Mouse (Mus musculus) liver, postnatal 0 days (tissue): ENCODE results near the gene Gata3.

Source experiments
- CTCF ChIP-seq: sonication (generic); IDR thresholded peaks from 2 replicates; pipeline ENCODE4 v1.5.1; 2016; ENCODE audit warnings: antibody characterized with exemption, low read depth
- EP300 ChIP-seq: IDR thresholded peaks from 2 replicates; pipeline ENCODE4 v1.6.1; 2016; ENCODE audit warnings: antibody characterized with exemption, low read depth, mild to moderate bottlenecking

DNA sequence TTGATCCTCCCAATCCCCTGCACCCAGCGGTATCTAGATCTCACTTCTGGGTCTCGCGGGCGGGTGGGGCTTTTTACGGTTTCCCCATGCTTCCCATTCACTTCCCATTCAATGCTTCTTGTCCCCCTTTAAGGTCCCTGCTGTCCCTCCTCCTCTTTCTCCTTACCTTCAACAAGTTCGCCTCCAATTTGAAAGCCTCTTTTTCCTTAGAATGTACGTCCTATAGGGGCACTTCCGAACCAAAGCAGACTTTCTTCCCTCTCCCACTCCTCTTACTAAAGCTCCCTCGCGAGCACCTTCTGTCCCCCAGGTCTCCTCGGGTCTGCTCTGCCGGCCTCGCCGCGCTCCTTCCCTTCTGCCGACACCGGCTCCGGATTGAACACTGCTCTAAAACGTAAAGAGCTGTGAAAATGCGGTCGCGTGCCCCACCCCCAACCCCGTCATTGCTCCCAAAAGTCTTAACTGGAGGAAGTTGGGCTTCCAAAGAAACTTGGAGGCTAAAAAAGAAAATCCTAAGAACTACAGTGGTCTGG, at the start of gene Gata3:
- TF ChIP-seq CTCF (no peak), EP300 (no peak)
